In the genomic region with DNA sequence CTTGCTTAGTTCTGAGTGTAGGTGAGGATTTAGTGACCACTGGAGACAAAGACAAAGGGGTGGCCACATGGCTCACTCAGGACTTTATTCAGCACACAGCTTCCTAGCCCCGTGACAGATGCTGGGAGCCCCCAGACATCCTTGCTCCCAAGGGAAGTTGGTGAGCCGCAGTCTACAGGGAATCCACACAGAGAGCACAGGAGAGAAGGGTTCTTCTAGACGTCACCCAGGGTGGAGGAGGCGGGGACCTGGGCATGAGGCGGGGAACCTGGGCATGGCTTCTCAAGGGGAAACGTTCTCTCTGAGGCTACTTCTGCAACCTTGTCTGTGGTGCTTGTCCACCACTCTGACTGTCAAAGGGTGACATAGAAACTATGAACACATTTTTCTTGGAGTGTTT, we compare ENCODE assay signal across 22 mouse cellular contexts. TPM values are rescaled to one million over a fixed set of nuclear protein-coding genes. Genes with fewer than 3 reads are reported as not detected.
DNase-seq lines count a peak whose midpoint lies in the region; ATAC-seq and TF ChIP-seq lines count a peak whose summit lies in the region.
"Had no signal": no experiment of that assay in that cellular context is flagged by ENCODE, and none has a peak within 500 bp of the region (broad histone marks: within the 10 kb centered on the region; RNA-seq: fewer than 3 reads in every experiment).

No protein-coding gene starts in this region.

- H3K4me2 ChIP-seq in forebrain, postnatal 0 days (ENCODE audit: low read depth) = no peak overlapping the region
- H3K4me2 ChIP-seq in hindbrain, embryonic 12.5 days (replicated peaks) = no peak overlapping the region
- H3K4me2 ChIP-seq in hindbrain, embryonic 16.5 days (ENCODE audit: low read length) = no peak overlapping the region
- H3K4me2 ChIP-seq: limb, embryonic 13.5 days; liver, embryonic 15.5 days; midbrain, embryonic 11.5 days; stomach, embryonic 15.5 days had no signal

- H3K27me3 ChIP-seq in forebrain, embryonic 10.5 days (ENCODE audit: poor library complexity, severe bottlenecking) = no peaks in the 10 kb centered on the region
- H3K27me3 ChIP-seq in forebrain, postnatal 0 days (ENCODE audit: insufficient read depth, low read length) = no peaks in the 10 kb centered on the region
- no peaks in the 10 kb centered on the region for H3K27me3 ChIP-seq in hindbrain, embryonic 12.5 days
- H3K27me3 ChIP-seq in hindbrain, embryonic 16.5 days (replicated peaks; ENCODE audit: control insufficient read depth, insufficient read depth, low read length) = no peaks in the 10 kb centered on the region
- H3K27me3 ChIP-seq: limb, embryonic 13.5 days; stomach, embryonic 15.5 days had no signal

- H3K9me3 ChIP-seq in forebrain, embryonic 10.5 days = no peaks in the 10 kb centered on the region
- no peaks in the 10 kb centered on the region for H3K9me3 ChIP-seq in forebrain, postnatal 0 days (ENCODE audit: low read length)
- no peaks in the 10 kb centered on the region for H3K9me3 ChIP-seq in hindbrain, embryonic 12.5 days (replicated peaks)
- no peaks in the 10 kb centered on the region for H3K9me3 ChIP-seq in hindbrain, embryonic 16.5 days (ENCODE audit: control insufficient read depth, low read length)
- H3K9me3 ChIP-seq: limb, embryonic 13.5 days; liver, embryonic 15.5 days; stomach, embryonic 15.5 days had no signal

- no peak overlapping the region for H3K4me3 ChIP-seq in forebrain, embryonic 10.5 days
- no peak overlapping the region for H3K4me3 ChIP-seq in forebrain, postnatal 0 days (ENCODE audit: low read depth, low read length)
- no peak overlapping the region for H3K4me3 ChIP-seq in hindbrain, embryonic 12.5 days
- no peak overlapping the region for H3K4me3 ChIP-seq in hindbrain, embryonic 16.5 days (ENCODE audit: low read length)
- H3K4me3 ChIP-seq: heart, adult 2 months; left cerebral cortex, adult 2 months; limb, embryonic 13.5 days; liver, embryonic 15.5 days; stomach, embryonic 15.5 days had no signal

- ATAC-seq in forebrain, postnatal 0 days = no peak
- no peak for ATAC-seq in hindbrain, embryonic 12.5 days (ENCODE audit: low FRiP score)
- ATAC-seq in hindbrain, embryonic 16.5 days = no peak
- peak; percentile 63 to 75; a peak in 3 of 4 replicates for ATAC-seq in hematopoietic stem cell, adult 5-6 weeks (replicated peaks in 1 of 2; ENCODE audit: insufficient read depth in 1 of 2, low FRiP score in 2 of 2, low TSS enrichment in 1 of 2, low read depth in 1 of 2, poor library complexity in 2 of 2, severe bottlenecking in 2 of 2)
- peak; percentile 52 for ATAC-seq in megakaryocyte progenitor cell, adult 5-6 weeks (replicated peaks; ENCODE audit: poor library complexity)
- ATAC-seq: activated CD4-positive, CD25-positive, alpha-beta regulatory T cell, adult 4 months; intestine, postnatal 0 days had no signal

- WGBS in forebrain, embryonic 10.5 days = 69% methylated on average over 6 of the region's 6 CpGs
- 62% methylated on average over 6 of the region's 6 CpGs for WGBS in forebrain, postnatal 0 days
- WGBS in hindbrain, embryonic 12.5 days = 58% methylated on average over 6 of the region's 6 CpGs
- WGBS in hindbrain, embryonic 16.5 days = 51% methylated on average over 6 of the region's 6 CpGs

- H3K9ac ChIP-seq in forebrain, postnatal 0 days = no peak overlapping the region
- no peak overlapping the region for H3K9ac ChIP-seq in hindbrain, embryonic 12.5 days
- no peak overlapping the region for H3K9ac ChIP-seq in hindbrain, embryonic 16.5 days (ENCODE audit: low read depth, low read length)
- H3K9ac ChIP-seq: limb, embryonic 13.5 days; liver, embryonic 15.5 days; stomach, embryonic 15.5 days had no signal

- TF ChIP-seq CTCF in forebrain, postnatal 0 days (IDR thresholded peaks at IDR 0.05; ENCODE audit: low read depth) = no peak

- DNase-seq in forebrain, embryonic 10.5 days (ENCODE audit: extremely low spot score, low spot score) = no peak
- no peak for DNase-seq in forebrain, postnatal 0 days
- no peak for DNase-seq in cerebellum, postnatal 25 days
- no peak for DNase-seq in layer of hippocampus, adult 9-10 months (ENCODE audit: low spot score)
- DNase-seq: cerebellum, postnatal 14 days; heart, adult 2 months; heart, postnatal 14 days; kidney, postnatal 4 days; right cerebral cortex, adult 18-20 months; spleen, adult 18-20 months; thymus, postnatal 25 days had no signal

- peak overlapping the region; percentile 60 for H3K27ac ChIP-seq in forebrain, embryonic 10.5 days
- no peak overlapping the region for H3K27ac ChIP-seq in forebrain, postnatal 0 days (ENCODE audit: low read depth, low read length)
- 0 out of 2 replicates have a peak overlapping the region, but pooled peaks have one; percentile 40 for H3K27ac ChIP-seq in hindbrain, embryonic 12.5 days
- H3K27ac ChIP-seq in hindbrain, embryonic 16.5 days (ENCODE audit: low read depth, low read length) = no peak overlapping the region
- H3K27ac ChIP-seq: heart, adult 2 months; left cerebral cortex, adult 2 months; limb, embryonic 13.5 days; liver, embryonic 15.5 days; stomach, embryonic 15.5 days had no signal

- peaks cover 6% of the 10 kb centered on the region for H3K36me3 ChIP-seq in forebrain, embryonic 10.5 days (replicated peaks)
- H3K36me3 ChIP-seq in forebrain, postnatal 0 days (ENCODE audit: insufficient read depth) = no peaks in the 10 kb centered on the region
- H3K36me3 ChIP-seq in hindbrain, embryonic 12.5 days = peaks cover 4% of the 10 kb centered on the region; the same call in 1 of the 2 replicates
- H3K36me3 ChIP-seq in hindbrain, embryonic 16.5 days (ENCODE audit: control insufficient read depth, insufficient read depth, low read length) = no peaks in the 10 kb centered on the region
- H3K36me3 ChIP-seq: liver, embryonic 15.5 days; stomach, embryonic 15.5 days had no signal

- peaks cover 40% of the 10 kb centered on the region for H3K4me1 ChIP-seq in forebrain, embryonic 10.5 days
- H3K4me1 ChIP-seq in forebrain, postnatal 0 days (ENCODE audit: insufficient read depth) = 0 out of 2 replicates have a peak, but pooled peaks cover 11% of the 10 kb centered on the region
- H3K4me1 ChIP-seq in hindbrain, embryonic 12.5 days = peaks cover 69% of the 10 kb centered on the region
- peaks cover 33% of the 10 kb centered on the region for H3K4me1 ChIP-seq in hindbrain, embryonic 16.5 days (ENCODE audit: control insufficient read depth, insufficient read depth, low read depth, low read length)

RNA-seq across cellular contexts. Expression of gene Itsn1, which starts 34.9 kb away (rescaled TPM):
- polyA plus RNA-seq in forebrain, embryonic 10.5 days (2016; fragmentation: Nextera tagmentation; extraction: Ambion mirVana) = 38.7 and 40.7 TPM in 2 replicates
- 79.2 and 90.5 TPM in 2 replicates for total RNA-seq in forebrain, postnatal 0 days (2014; rRNA removed)
- 30.1 and 43.5 TPM in 2 replicates for polyA plus RNA-seq in forebrain, postnatal 0 days (2015; fragmentation: Nextera tagmentation; extraction: Ambion mirVana)
- 79.2 and 83.0 TPM in 2 replicates for polyA plus RNA-seq in hindbrain, embryonic 12.5 days (2016; fragmentation: Nextera tagmentation; extraction: Ambion mirVana)
- 49.6 and 52.7 TPM in 2 replicates for polyA plus RNA-seq in hindbrain, embryonic 16.5 days (2015; fragmentation: Nextera tagmentation; extraction: Ambion mirVana)
- 60.1 and 74.9 TPM in 2 replicates for total RNA-seq in hematopoietic stem cell, adult 5-6 weeks (2017)
- total RNA-seq in megakaryocyte progenitor cell, adult 5-6 weeks (2015) = 4.1 TPM in 2 replicates
- 6.0 and 7.9 TPM in 2 replicates for total RNA-seq in megakaryocyte progenitor cell, adult 5-6 weeks (2017)

RNA-seq across cellular contexts. Expression of gene Cryzl1, which starts 35.2 kb away (rescaled TPM):
- polyA plus RNA-seq in forebrain, embryonic 10.5 days (2016; fragmentation: Nextera tagmentation; extraction: Ambion mirVana) = 61.5 and 67.1 TPM in 2 replicates
- total RNA-seq in forebrain, postnatal 0 days (2014; rRNA removed) = 62.5 and 69.5 TPM in 2 replicates
- polyA plus RNA-seq in forebrain, postnatal 0 days (2015; fragmentation: Nextera tagmentation; extraction: Ambion mirVana) = 94.8 and 97.1 TPM in 2 replicates
- polyA plus RNA-seq in hindbrain, embryonic 12.5 days (2016; fragmentation: Nextera tagmentation; extraction: Ambion mirVana) = 81.1 and 83.4 TPM in 2 replicates
- polyA plus RNA-seq in hindbrain, embryonic 16.5 days (2015; fragmentation: Nextera tagmentation; extraction: Ambion mirVana) = 105 and 115 TPM in 2 replicates
- total RNA-seq in hematopoietic stem cell, adult 5-6 weeks (2017) = 70.3 and 120 TPM in 2 replicates
- total RNA-seq in megakaryocyte progenitor cell, adult 5-6 weeks (2015) = 55.2 and 63.8 TPM in 2 replicates
- 57.2 and 79.0 TPM in 2 replicates for total RNA-seq in megakaryocyte progenitor cell, adult 5-6 weeks (2017)

Comparison
In these comparisons a context has a peak if more than half of its experiments do, and no peak if none do; other contexts are left out.
1. H3K27ac ChIP-seq: peak in forebrain, embryonic 10.5 days (single experiment) and hindbrain, embryonic 12.5 days (single experiment); none in forebrain, postnatal 0 days (single experiment) and hindbrain, embryonic 16.5 days (single experiment).
2. ATAC-seq: peak in hematopoietic stem cell, adult 5-6 weeks (2 of 2) and megakaryocyte progenitor cell, adult 5-6 weeks (single experiment); none in forebrain, postnatal 0 days (single experiment), hindbrain, embryonic 12.5 days (single experiment) and hindbrain, embryonic 16.5 days (single experiment).